Mouse (Mus musculus): ENCODE measurements at regions not wholly inside any gene's neighbourhood (a gene's known extent, or its start where the extent isn't known, plus 50 kb on each side); places are given as distances from the start of the nearest gene placed in this dataset.

DNA sequence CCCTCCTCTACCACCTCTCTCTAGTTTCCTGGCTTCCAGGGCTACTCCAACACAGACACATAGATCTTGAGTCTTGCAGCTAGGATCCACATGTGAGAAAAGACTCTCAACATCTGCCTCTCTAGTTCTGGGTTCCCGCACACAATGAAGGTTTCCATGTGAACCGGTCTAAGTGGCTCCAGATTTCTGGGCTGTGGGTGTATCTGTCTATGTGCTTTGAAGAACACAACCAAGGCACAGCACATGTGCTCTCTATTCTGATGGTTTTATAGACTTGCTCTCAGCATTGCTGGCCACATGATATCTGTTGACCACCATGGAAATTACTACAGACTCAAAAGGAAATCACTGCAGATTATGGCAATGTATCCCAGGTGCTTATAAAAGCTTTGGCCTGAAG, 972.4 kb downstream of the Defb40 start:
- TF ChIP-seq CTCF (IDR thresholded peaks at IDR 0.05; ENCODE audit: control insufficient read depth, insufficient read depth, low read length) (no peak), POLR2A (IDR thresholded peaks at IDR 0.05; ENCODE audit: borderline replicate concordance, control insufficient read depth, low read depth, low read length) (no peak)
